Mouse (Mus musculus): ENCODE results near the gene Pole3.
"Not testable (repeated sequence)": the region's sequence is repeated elsewhere in the genome, so short reads cannot be mapped to it uniquely, and the experiment has no call there.

The Pole3 gene

GRCm38 (mm10) chr4:62487172-62487571 is 37.7 kb downstream of the Pole3 start:
- no peak for DNase-seq (ENCODE audit: low spot score in 2 of 2)

- no peak for DNase-seq (ENCODE audit: low spot score in 2 of 2)
Measured at GRCm38 (mm10) chr4:62486162-62486696, 38.6 kb downstream of the Pole3 start.

GRCm38 (mm10) chr4:62485450-62486161 is 39.3 kb downstream of the Pole3 start:
- DNase-seq (ENCODE audit: low spot score in 2 of 2) = peak; percentile 33 to 50

- DNase-seq (ENCODE audit: low spot score in 2 of 2) = no peak
Measured at GRCm38 (mm10) chr4:62484928-62485327, 39.9 kb downstream of the Pole3 start.

GRCm38 (mm10) chr4:62480709-62481605 is 43.9 kb downstream of the Pole3 start:
- no peak for DNase-seq (ENCODE audit: low spot score in 2 of 2)

GRCm38 (mm10) chr4:62479937-62480708 is 44.7 kb downstream of the Pole3 start, which contains the start of gene Bspry:
Gene Bspry, plus strand, starts transcription at chr4:62480053.
- DNase-seq (ENCODE audit: low spot score in 2 of 2) = peak; percentile 61 to 66

GRCm38 (mm10) chr4:62479593-62479936 is 45.3 kb downstream of the Pole3 start:
- not testable (repeated sequence) for DNase-seq (ENCODE audit: low spot score in 2 of 2)

GRCm38 (mm10) chr4:62477542-62478244 is 47.2 kb downstream of the Pole3 start:
- no peak for DNase-seq (ENCODE audit: low spot score in 2 of 2)

- DNase-seq (ENCODE audit: low spot score in 2 of 2) = no peak
Measured at GRCm38 (mm10) chr4:62475793-62476192, 49.1 kb downstream of the Pole3 start.

- DNase-seq (ENCODE audit: low spot score in 2 of 2) = no peak
Measured at GRCm38 (mm10) chr4:62475131-62475530, 49.7 kb downstream of the Pole3 start.
